Mouse (Mus musculus) midbrain, embryonic 10.5 days (tissue): Measurements from ENCODE around the gene Cacna1b. TPM values are rescaled to one million over a fixed set of nuclear protein-coding genes. Genes with fewer than 3 reads are reported as not detected.
A peak's percentile ranks its signal among the peaks of the same experiment; 100 is the strongest.

Experiments used
- DNase-seq: peaks from one replicate; pipeline ENCODE4 v3.0.0-alpha.2; 2017; ENCODE audit warnings: low spot score
- H3K27ac ChIP-seq: fragments of 300-500 bp; sonication (generic); replicated peaks from 2 replicates; pipeline ENCODE4 v1.5.1; 2016; ENCODE audit warnings: mild to moderate bottlenecking
- H3K27me3 ChIP-seq: fragments of 300-500 bp; sonication (generic); 2 replicates; pipeline ENCODE4 v1.6.1; 2016; ENCODE audit warnings: low read depth, mild to moderate bottlenecking; ENCODE audit not compliant: poor library complexity, severe bottlenecking
- H3K36me3 ChIP-seq: fragments of 300-500 bp; sonication (generic); 2 replicates; pipeline ENCODE4 v1.6.1; 2016; ENCODE audit warnings: mild to moderate bottlenecking, moderate library complexity
- H3K4me1 ChIP-seq: fragments of 300-500 bp; sonication (generic); 2 replicates; pipeline ENCODE4 v1.6.1; 2016
- H3K4me3 ChIP-seq: fragments of 300-500 bp; sonication (generic); 2 replicates; pipeline ENCODE4 v1.5.1; 2016; ENCODE audit warnings: mild to moderate bottlenecking, moderate library complexity
- H3K9me3 ChIP-seq: fragments of 300-500 bp; sonication (generic); replicated peaks from 2 replicates; pipeline ENCODE4 v1.6.1; 2016; ENCODE audit warnings: mild to moderate bottlenecking
- WGBS: fragments of 180-500 bp; shearing (Covaris S2); methylation state at CpG from one replicate; pipeline ENCODE4 v1.1.7; 2016; 5-methylcytosine and 5-hydroxymethylcytosine counted together
- polyA plus RNA-seq: library from polyadenylated mRNA; unstranded; fragments of >200 nt; fragmentation: Nextera tagmentation; extraction: Ambion mirVana; gene quantifications from 2 replicates; pipeline ENCODE4 v1.2.1, GENCODE M21; 2016

Gene Cacna1b
- polyA plus RNA-seq, 1 experiment from 2014 or later = 1.6 TPM

- Histone ChIP-seq H3K4me3 (no peak overlapping the region), H3K27me3 (peaks cover 27% of the 10 kb centered on the region), H3K27ac (no peak overlapping the region), H3K4me1 (peaks cover 19% of the 10 kb centered on the region), H3K9me3 (no peaks in the 10 kb centered on the region), H3K36me3 (no peaks in the 10 kb centered on the region)
- DNase-seq = no peak
- 53% methylated on average over 7 of the region's 7 CpGs for WGBS
These were observed 154.2 kb downstream of the Cacna1b start for GRCm38 (mm10) chr2:24608765-24609138.

GRCm38 (mm10) chr2:24607905-24608764 is 154.8 kb downstream of the Cacna1b start:
- Histone ChIP-seq H3K4me1 (peaks cover 19% of the 10 kb centered on the region), H3K27ac (peak overlapping the region; percentile 50; the same call in 1 of the 2 replicates), H3K36me3 (no peaks in the 10 kb centered on the region), H3K4me3 (peak overlapping the region; percentile 29), H3K27me3 (peaks cover 27% of the 10 kb centered on the region), H3K9me3 (no peaks in the 10 kb centered on the region)
- DNase-seq = peak; percentile 24
- WGBS = 18% methylated on average over 13 of the region's 13 CpGs

- Histone ChIP-seq H3K27me3 (peaks cover 27% of the 10 kb centered on the region), H3K36me3 (no peaks in the 10 kb centered on the region), H3K27ac (no peak overlapping the region), H3K4me3 (no peak overlapping the region), H3K4me1 (peaks cover 19% of the 10 kb centered on the region), H3K9me3 (no peaks in the 10 kb centered on the region)
- no peak for DNase-seq
- 90% methylated on average over 15 of the region's 15 CpGs for WGBS
These were observed 156.4 kb downstream of the Cacna1b start for GRCm38 (mm10) chr2:24606531-24606930.

- peaks cover 27% of the 10 kb centered on the region for H3K27me3 ChIP-seq
- no peaks in the 10 kb centered on the region for H3K36me3 ChIP-seq
- no peaks in the 10 kb centered on the region for H3K9me3 ChIP-seq
- no peak overlapping the region for H3K27ac ChIP-seq
- H3K4me3 ChIP-seq = no peak overlapping the region
- WGBS = 84% methylated on average over 4 of the region's 4 CpGs
- peaks cover 19% of the 10 kb centered on the region for H3K4me1 ChIP-seq
- no peak for DNase-seq
These were observed 157.9 kb downstream of the Cacna1b start for GRCm38 (mm10) chr2:24605096-24605495.

GRCm38 (mm10) chr2:24589426-24589825 is 173.5 kb downstream of the Cacna1b start:
- Histone ChIP-seq H3K4me3 (no peak overlapping the region), H3K4me1 (no peaks in the 10 kb centered on the region), H3K9me3 (peaks cover 11% of the 10 kb centered on the region), H3K27ac (no peak overlapping the region), H3K27me3 (no peaks in the 10 kb centered on the region), H3K36me3 (no peaks in the 10 kb centered on the region)
- 86% methylated on average over 4 of the region's 4 CpGs for WGBS
- DNase-seq = no peak

GRCm38 (mm10) chr2:24587999-24588398 is 175.0 kb downstream of the Cacna1b start:
- no peaks in the 10 kb centered on the region for H3K27me3 ChIP-seq
- H3K4me3 ChIP-seq = no peak overlapping the region
- H3K27ac ChIP-seq = no peak overlapping the region
- no peaks in the 10 kb centered on the region for H3K36me3 ChIP-seq
- no peaks in the 10 kb centered on the region for H3K4me1 ChIP-seq
- H3K9me3 ChIP-seq = peaks cover 16% of the 10 kb centered on the region
- DNase-seq = no peak

- no peak overlapping the region for H3K4me3 ChIP-seq
- WGBS = 31% methylated on average over 3 of the region's 3 CpGs
- H3K9me3 ChIP-seq = no peaks in the 10 kb centered on the region
- H3K36me3 ChIP-seq = no peaks in the 10 kb centered on the region
- peak; percentile 51 for DNase-seq
- no peak overlapping the region for H3K27ac ChIP-seq
- H3K27me3 ChIP-seq = no peaks in the 10 kb centered on the region
- H3K4me1 ChIP-seq = no peaks in the 10 kb centered on the region
These were observed 188.3 kb downstream of the Cacna1b start for GRCm38 (mm10) chr2:24574616-24575015.

- Histone ChIP-seq H3K4me1 (no peaks in the 10 kb centered on the region), H3K36me3 (no peaks in the 10 kb centered on the region), H3K27ac (no peak overlapping the region), H3K4me3 (no peak overlapping the region), H3K27me3 (no peaks in the 10 kb centered on the region), H3K9me3 (no peaks in the 10 kb centered on the region)
- WGBS = 77% methylated on average over 1 of the region's 1 CpGs
- no peak for DNase-seq
These were observed 192.0 kb downstream of the Cacna1b start for GRCm38 (mm10) chr2:24570917-24571316.

- Histone ChIP-seq H3K27me3 (no peaks in the 10 kb centered on the region), H3K36me3 (no peaks in the 10 kb centered on the region), H3K4me3 (no peak overlapping the region), H3K27ac (no peak overlapping the region), H3K4me1 (no peaks in the 10 kb centered on the region), H3K9me3 (no peaks in the 10 kb centered on the region)
- no peak for DNase-seq
- WGBS = 14% methylated on average over 3 of the region's 3 CpGs
These were observed 194.4 kb downstream of the Cacna1b start for GRCm38 (mm10) chr2:24568555-24568954.

GRCm38 (mm10) chr2:24562547-24563290 is 200.2 kb downstream of the Cacna1b start:
- Histone ChIP-seq H3K36me3 (no peaks in the 10 kb centered on the region), H3K27ac (no peak overlapping the region), H3K27me3 (no peaks in the 10 kb centered on the region), H3K4me3 (no peak overlapping the region), H3K9me3 (no peaks in the 10 kb centered on the region), H3K4me1 (no peaks in the 10 kb centered on the region)
- no peak for DNase-seq
- 75% methylated on average over 7 of the region's 7 CpGs for WGBS

GRCm38 (mm10) chr2:24561946-24562345 is 201.0 kb downstream of the Cacna1b start:
- Histone ChIP-seq H3K4me3 (no peak overlapping the region), H3K36me3 (no peaks in the 10 kb centered on the region), H3K27me3 (no peaks in the 10 kb centered on the region), H3K27ac (no peak overlapping the region), H3K4me1 (no peaks in the 10 kb centered on the region), H3K9me3 (no peaks in the 10 kb centered on the region)
- DNase-seq = no peak
- 83% methylated on average over 6 of the region's 6 CpGs for WGBS

GRCm38 (mm10) chr2:24560201-24560600 is 202.8 kb downstream of the Cacna1b start:
- Histone ChIP-seq H3K9me3 (no peaks in the 10 kb centered on the region), H3K36me3 (no peaks in the 10 kb centered on the region), H3K27ac (no peak overlapping the region), H3K4me1 (no peaks in the 10 kb centered on the region), H3K27me3 (no peaks in the 10 kb centered on the region), H3K4me3 (no peak overlapping the region)
- WGBS = 75% methylated on average over 5 of the region's 5 CpGs
- DNase-seq = no peak

GRCm38 (mm10) chr2:24556347-24556746 is 206.6 kb downstream of the Cacna1b start:
- WGBS = 82% methylated on average over 6 of the region's 6 CpGs
- Histone ChIP-seq H3K36me3 (no peaks in the 10 kb centered on the region), H3K27ac (no peak overlapping the region), H3K4me3 (no peak overlapping the region), H3K9me3 (no peaks in the 10 kb centered on the region), H3K27me3 (no peaks in the 10 kb centered on the region), H3K4me1 (peaks cover 11% of the 10 kb centered on the region)
- no peak for DNase-seq
